Mouse (Mus musculus): ENCODE results near the gene Foxo1.

Gene Foxo1

DNA sequence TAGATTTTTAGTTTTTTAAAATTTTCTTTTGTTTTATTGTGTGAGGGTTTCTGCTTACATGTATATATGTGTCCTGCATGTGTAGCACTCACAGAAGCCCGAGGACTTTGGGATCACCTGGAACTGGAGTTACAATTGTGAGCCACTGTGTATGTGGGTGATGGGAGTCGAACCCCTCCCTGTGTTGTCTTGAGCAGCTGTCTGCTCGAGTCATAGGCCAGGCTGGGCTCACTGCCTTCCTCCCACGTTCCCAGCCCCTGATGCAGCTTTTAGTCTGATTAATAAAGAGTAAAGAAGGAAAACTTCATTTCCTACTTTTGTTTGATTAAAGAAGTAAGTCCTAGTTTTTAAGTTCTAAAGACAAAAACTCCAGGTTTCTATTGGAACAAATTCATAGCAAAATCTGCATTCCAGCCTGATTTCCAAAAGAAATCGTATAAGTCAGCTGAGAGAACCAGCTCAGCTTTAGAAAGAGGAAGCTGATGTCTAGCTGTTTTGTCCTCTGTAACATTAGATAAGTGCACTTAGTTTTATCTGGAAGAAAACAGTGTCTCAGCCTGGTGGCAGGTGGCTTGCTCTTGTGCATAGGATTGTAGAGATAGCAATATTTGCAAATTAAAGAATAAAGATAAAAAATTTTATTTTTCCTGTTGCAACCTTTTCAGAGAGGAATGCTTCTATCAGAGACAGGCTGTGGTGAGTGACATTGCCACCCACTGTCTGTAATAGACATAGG is 40.6 kb downstream of the Foxo1 start:
- DNase-seq (ENCODE audit: low read depth, low spot score), result no peak

DNA sequence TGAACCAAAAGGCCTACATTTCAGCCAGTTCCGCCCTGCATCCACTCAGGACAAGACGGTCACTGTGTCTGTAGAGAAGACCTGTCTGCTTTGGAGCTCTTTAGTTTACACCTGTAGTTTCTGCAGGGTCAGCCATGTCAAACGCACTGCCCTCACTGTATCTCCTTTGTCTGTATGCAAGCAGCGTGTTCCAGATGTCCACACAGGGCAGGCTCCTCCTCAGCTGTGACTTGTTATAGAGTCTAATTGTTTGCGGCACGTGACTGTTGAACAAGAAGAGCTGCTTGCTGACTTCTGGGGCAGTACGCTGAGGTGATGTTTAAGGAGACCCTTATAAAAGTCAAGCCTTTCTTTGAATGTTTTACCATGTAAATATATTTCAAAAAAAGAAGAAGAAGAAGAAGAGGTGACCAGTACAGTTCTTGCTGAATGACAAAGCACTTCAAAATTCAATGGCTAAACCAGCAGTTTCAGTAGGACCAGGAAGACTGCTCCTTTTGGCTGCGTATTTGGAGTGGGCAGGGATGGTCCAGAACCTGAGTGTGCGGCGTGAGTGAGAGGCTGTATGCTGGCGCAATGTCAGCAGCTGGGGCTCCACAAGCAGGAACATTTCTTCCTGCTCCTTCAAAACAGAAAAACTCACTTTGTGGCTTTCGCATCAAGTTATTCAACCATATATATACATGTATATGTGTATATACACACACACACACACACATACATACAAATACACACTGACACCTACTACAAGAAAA is 52.6 kb downstream of the Foxo1 start:
- no peak for DNase-seq (ENCODE audit: low read depth, low spot score)

DNA sequence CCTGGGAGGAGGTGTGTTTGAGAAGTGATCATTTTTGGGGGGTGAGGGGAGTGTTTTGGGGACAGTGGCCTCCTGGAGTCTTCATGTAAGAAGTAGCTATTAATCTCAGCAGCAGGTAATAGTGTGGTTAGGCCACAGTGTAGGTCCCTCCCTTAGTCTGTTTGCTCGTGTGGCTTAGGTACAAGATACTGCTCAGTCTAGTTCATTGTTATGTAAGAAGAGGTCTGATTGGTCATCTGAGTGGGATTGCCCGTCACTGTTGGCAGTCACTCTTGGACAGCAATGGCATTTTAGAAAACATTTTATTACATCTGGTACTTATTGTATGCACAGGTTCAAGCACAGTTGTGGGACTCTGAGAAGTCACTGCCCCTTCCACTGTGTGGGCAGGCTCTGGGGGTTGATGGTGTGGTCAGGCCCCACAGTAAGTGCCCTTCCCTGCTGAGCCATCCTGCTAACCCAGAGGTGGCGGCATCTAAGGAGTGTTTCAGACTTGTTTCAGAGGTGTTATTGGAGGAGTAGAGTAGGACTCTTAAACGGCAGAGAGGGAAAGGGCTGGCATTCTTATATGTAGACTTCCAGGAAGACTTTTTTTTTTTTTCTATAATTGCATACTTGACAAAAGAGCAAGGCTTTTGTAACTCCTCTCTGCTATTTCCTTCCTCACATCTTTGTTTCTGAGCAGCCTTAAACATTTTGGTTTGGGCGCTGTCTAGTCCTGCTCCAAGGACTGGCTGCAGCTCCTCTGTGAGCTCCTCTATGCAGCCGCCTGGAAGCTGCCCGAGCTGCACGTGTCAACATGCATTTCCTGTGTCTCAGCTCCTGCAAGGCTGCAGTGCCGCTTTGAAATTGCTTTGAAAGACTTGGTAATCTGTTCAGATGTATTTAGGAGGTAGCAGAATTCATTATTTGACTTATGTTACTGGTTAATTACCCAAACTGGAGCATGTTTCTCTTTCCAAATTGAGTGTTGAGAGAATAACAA is 54.6 kb downstream of the Foxo1 start:
- no peak for DNase-seq (ENCODE audit: low read depth, low spot score)

GRCm38 (mm10) chr3:52325006-52325405 is 56.9 kb downstream of the Foxo1 start:
- no peak for DNase-seq (ENCODE audit: low read depth, low spot score)

- peak; percentile 81 for DNase-seq (ENCODE audit: low read depth, low spot score)
Observed at GRCm38 (mm10) chr3:52326687-52327086, 58.6 kb downstream of the Foxo1 start.

- no peak for DNase-seq (ENCODE audit: low read depth, low spot score)
Observed at GRCm38 (mm10) chr3:52327146-52327545, 59.0 kb downstream of the Foxo1 start.

- DNase-seq (ENCODE audit: low read depth, low spot score), result no peak
Observed at GRCm38 (mm10) chr3:52331709-52332108, 63.6 kb downstream of the Foxo1 start.

- no peak for DNase-seq (ENCODE audit: low read depth, low spot score)
Observed at GRCm38 (mm10) chr3:52338761-52339160, 70.6 kb downstream of the Foxo1 start.

GRCm38 (mm10) chr3:52340336-52341034 is 72.3 kb downstream of the Foxo1 start:
- DNase-seq (ENCODE audit: low read depth, low spot score), result no peak

DNA sequence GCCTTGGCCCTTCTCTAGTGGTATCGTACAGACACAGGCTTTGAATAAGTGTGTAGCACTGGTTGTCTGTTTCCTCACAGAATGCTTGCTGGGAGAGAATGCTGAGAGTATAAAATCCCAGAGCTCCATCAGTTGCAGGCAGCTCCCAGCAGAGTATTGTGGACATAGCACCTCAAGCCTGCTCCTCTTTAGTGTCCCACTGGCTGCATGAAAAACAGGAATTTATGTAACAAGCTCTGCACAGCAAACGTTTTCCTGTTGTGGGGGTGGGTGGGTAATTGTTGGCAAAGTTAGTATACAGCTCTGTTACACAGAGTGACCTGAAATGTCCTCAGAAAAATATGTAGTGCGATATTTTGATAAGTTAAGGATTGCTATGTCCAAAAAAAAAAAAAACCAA is 74.1 kb downstream of the Foxo1 start:
- DNase-seq (ENCODE audit: low read depth, low spot score), result no peak

- peak; percentile 48 for DNase-seq (ENCODE audit: low read depth, low spot score)
Observed at GRCm38 (mm10) chr3:52342801-52343200, 74.7 kb downstream of the Foxo1 start.

GRCm38 (mm10) chr3:52343270-52344070 is 75.3 kb downstream of the Foxo1 start:
- no peak for DNase-seq (ENCODE audit: low read depth, low spot score)

DNA sequence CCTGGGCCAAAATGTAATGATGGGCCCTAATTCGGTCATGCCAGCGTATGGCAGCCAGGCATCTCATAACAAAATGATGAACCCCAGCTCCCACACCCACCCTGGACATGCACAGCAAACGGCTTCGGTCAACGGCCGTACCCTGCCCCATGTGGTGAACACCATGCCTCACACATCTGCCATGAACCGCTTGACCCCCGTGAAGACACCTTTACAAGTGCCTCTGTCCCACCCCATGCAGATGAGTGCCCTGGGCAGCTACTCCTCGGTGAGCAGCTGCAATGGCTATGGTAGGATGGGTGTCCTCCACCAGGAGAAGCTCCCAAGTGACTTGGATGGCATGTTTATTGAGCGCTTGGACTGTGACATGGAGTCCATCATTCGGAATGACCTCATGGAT is 77.7 kb downstream of the Foxo1 start:
- DNase-seq (ENCODE audit: low read depth, low spot score), result no peak

GRCm38 (mm10) chr3:52346986-52347710 is 79.0 kb downstream of the Foxo1 start:
- no peak for DNase-seq (ENCODE audit: low read depth, low spot score)

- no peak for DNase-seq (ENCODE audit: low read depth, low spot score)
Observed at GRCm38 (mm10) chr3:52347980-52348622, 80.0 kb downstream of the Foxo1 start.

- no peak for DNase-seq (ENCODE audit: low read depth, low spot score)
Observed at GRCm38 (mm10) chr3:52350636-52351035, 82.5 kb downstream of the Foxo1 start.

DNA sequence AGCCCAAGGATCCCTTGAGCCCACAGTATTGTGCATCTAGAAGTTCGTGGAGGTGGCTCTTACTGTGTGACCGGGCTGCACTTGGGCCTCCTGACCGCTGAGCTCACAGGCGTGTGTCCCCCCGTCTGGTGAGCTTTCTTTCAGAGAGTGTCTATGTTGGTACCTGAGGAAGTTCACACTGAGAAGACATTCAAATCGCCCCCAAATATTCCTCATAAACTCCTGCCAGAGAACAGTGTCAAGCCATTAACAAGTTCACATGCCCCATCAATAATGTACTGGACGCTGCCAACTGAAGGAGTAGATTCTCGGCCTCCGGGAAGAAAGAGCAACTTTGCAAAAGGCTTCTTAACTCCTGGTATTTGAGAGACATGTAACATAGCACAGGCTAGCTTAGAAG is 83.8 kb downstream of the Foxo1 start:
- no peak for DNase-seq (ENCODE audit: low read depth, low spot score)

- no peak for DNase-seq (ENCODE audit: low read depth, low spot score)
Observed at GRCm38 (mm10) chr3:52354203-52354602, 86.1 kb downstream of the Foxo1 start.

GRCm38 (mm10) chr3:52357265-52357953 is 89.3 kb downstream of the Foxo1 start:
- DNase-seq (ENCODE audit: low read depth, low spot score), result no peak
